Mouse (Mus musculus): ENCODE results near the gene 2010111I01Rik. TPM values are rescaled to one million over a fixed set of nuclear protein-coding genes. Genes with fewer than 3 reads are reported as not detected.

The 2010111I01Rik gene
- polyA plus RNA-seq, 1 experiment from 2014 or later: 114 TPM

- H3K36me3 ChIP-seq: no peaks in the 10 kb centered on the region
- H3K9ac ChIP-seq: no peak overlapping the region
- no peaks in the 10 kb centered on the region for H3K9me3 ChIP-seq
- no peak overlapping the region for H3K4me2 ChIP-seq
- no peak for ATAC-seq (ENCODE audit: insufficient read depth, low FRiP score, low read depth)
- no peak overlapping the region for H3K27ac ChIP-seq
- 0 out of 2 replicates have a peak, but pooled peaks cover 3% of the 10 kb centered on the region for H3K4me1 ChIP-seq
- no peaks in the 10 kb centered on the region for H3K27me3 ChIP-seq (replicated peaks)
- 63% methylated on average over 8 of the region's 8 CpGs for WGBS
- no peak overlapping the region for H3K4me3 ChIP-seq (replicated peaks)
These were observed 68.3 kb downstream of the 2010111I01Rik start for GRCm38 (mm10) chr13:63032958-63033357.

- Histone ChIP-seq H3K4me3 (replicated peaks) (no peak overlapping the region), H3K9me3 (no peaks in the 10 kb centered on the region), H3K27me3 (replicated peaks) (no peaks in the 10 kb centered on the region), H3K36me3 (no peaks in the 10 kb centered on the region), H3K4me1 (0 out of 2 replicates have a peak, but pooled peaks cover 3% of the 10 kb centered on the region), H3K27ac (no peak overlapping the region), H3K4me2 (no peak overlapping the region), H3K9ac (no peak overlapping the region)
- 94% methylated on average over 2 of the region's 2 CpGs for WGBS
- no peak for ATAC-seq (ENCODE audit: insufficient read depth, low FRiP score, low read depth)
These were observed 68.7 kb downstream of the 2010111I01Rik start for GRCm38 (mm10) chr13:63033364-63033763.

GRCm38 (mm10) chr13:63034666-63035065 lies 70.0 kb downstream of the 2010111I01Rik start:
- Histone ChIP-seq H3K4me3 (replicated peaks) (no peak overlapping the region), H3K4me1 (peaks cover 7% of the 10 kb centered on the region; the same call in 1 of the 2 replicates), H3K27ac (no peak overlapping the region), H3K27me3 (replicated peaks) (no peaks in the 10 kb centered on the region), H3K9me3 (no peaks in the 10 kb centered on the region), H3K36me3 (no peaks in the 10 kb centered on the region), H3K4me2 (no peak overlapping the region), H3K9ac (no peak overlapping the region)
- WGBS: 59% methylated on average over 4 of the region's 4 CpGs
- ATAC-seq (ENCODE audit: insufficient read depth, low FRiP score, low read depth): no peak

GRCm38 (mm10) chr13:63037906-63038305 lies 73.2 kb downstream of the 2010111I01Rik start:
- no peaks in the 10 kb centered on the region for H3K36me3 ChIP-seq
- WGBS: 48% methylated on average over 10 of the region's 10 CpGs
- H3K4me1 ChIP-seq: peaks cover 3% of the 10 kb centered on the region; the same call in 1 of the 2 replicates
- 0 out of 2 replicates have a peak overlapping the region, but pooled peaks have one; percentile 4 for H3K27ac ChIP-seq
- no peak overlapping the region for H3K9ac ChIP-seq
- H3K4me2 ChIP-seq: no peak overlapping the region
- no peak overlapping the region for H3K4me3 ChIP-seq (replicated peaks)
- no peaks in the 10 kb centered on the region for H3K9me3 ChIP-seq
- ATAC-seq (ENCODE audit: insufficient read depth, low FRiP score, low read depth): no peak
- H3K27me3 ChIP-seq (replicated peaks): no peaks in the 10 kb centered on the region

- no peak overlapping the region for H3K4me3 ChIP-seq (replicated peaks)
- H3K9me3 ChIP-seq: no peaks in the 10 kb centered on the region
- H3K4me1 ChIP-seq: peaks cover 3% of the 10 kb centered on the region; the same call in 1 of the 2 replicates
- no peak overlapping the region for H3K4me2 ChIP-seq
- ATAC-seq (ENCODE audit: insufficient read depth, low FRiP score, low read depth): no peak
- no peaks in the 10 kb centered on the region for H3K27me3 ChIP-seq (replicated peaks)
- H3K9ac ChIP-seq: no peak overlapping the region
- H3K36me3 ChIP-seq: no peaks in the 10 kb centered on the region
- 70% methylated on average over 2 of the region's 2 CpGs for WGBS
- H3K27ac ChIP-seq: no peak overlapping the region
These were observed 73.7 kb downstream of the 2010111I01Rik start for GRCm38 (mm10) chr13:63038415-63038814.

GRCm38 (mm10) chr13:63038871-63039270 lies 74.2 kb downstream of the 2010111I01Rik start:
- Histone ChIP-seq H3K4me2 (no peak overlapping the region), H3K36me3 (no peaks in the 10 kb centered on the region), H3K4me3 (replicated peaks) (no peak overlapping the region), H3K27ac (no peak overlapping the region), H3K4me1 (peaks cover 3% of the 10 kb centered on the region; the same call in 1 of the 2 replicates), H3K9ac (no peak overlapping the region), H3K9me3 (no peaks in the 10 kb centered on the region), H3K27me3 (replicated peaks) (no peaks in the 10 kb centered on the region)
- WGBS: 29% methylated on average over 1 of the region's 1 CpGs
- ATAC-seq (ENCODE audit: insufficient read depth, low FRiP score, low read depth): no peak

- no peak overlapping the region for H3K9ac ChIP-seq
- peak overlapping the region; percentile 37; the same call in 1 of the 2 replicates for H3K27ac ChIP-seq
- H3K36me3 ChIP-seq: no peaks in the 10 kb centered on the region
- H3K4me1 ChIP-seq: peaks cover 3% of the 10 kb centered on the region; the same call in 1 of the 2 replicates
- no peak for ATAC-seq (ENCODE audit: insufficient read depth, low FRiP score, low read depth)
- no peaks in the 10 kb centered on the region for H3K27me3 ChIP-seq (replicated peaks)
- no peak overlapping the region; the same call in 1 of the 2 replicates for H3K4me2 ChIP-seq
- H3K9me3 ChIP-seq: no peaks in the 10 kb centered on the region
- no peak overlapping the region for H3K4me3 ChIP-seq (replicated peaks)
- WGBS: 25% methylated on average over 6 of the region's 6 CpGs
These were observed 74.6 kb downstream of the 2010111I01Rik start for GRCm38 (mm10) chr13:63039326-63039725.

- H3K9me3 ChIP-seq: no peaks in the 10 kb centered on the region
- H3K36me3 ChIP-seq: no peaks in the 10 kb centered on the region
- H3K9ac ChIP-seq: no peak overlapping the region
- no peak overlapping the region for H3K4me3 ChIP-seq (replicated peaks)
- H3K4me1 ChIP-seq: peaks cover 3% of the 10 kb centered on the region; the same call in 1 of the 2 replicates
- H3K4me2 ChIP-seq: no peak overlapping the region
- no peak for ATAC-seq (ENCODE audit: insufficient read depth, low FRiP score, low read depth)
- 61% methylated on average over 2 of the region's 2 CpGs for WGBS
- H3K27ac ChIP-seq: 0 out of 2 replicates have a peak overlapping the region, but pooled peaks have one; percentile 37
- no peaks in the 10 kb centered on the region for H3K27me3 ChIP-seq (replicated peaks)
These were observed 75.2 kb downstream of the 2010111I01Rik start for GRCm38 (mm10) chr13:63039848-63040247.

GRCm38 (mm10) chr13:63045504-63046205 lies 81.0 kb downstream of the 2010111I01Rik start:
- no peak overlapping the region for H3K9ac ChIP-seq
- no peak for ATAC-seq (ENCODE audit: insufficient read depth, low FRiP score, low read depth)
- WGBS: 54% methylated on average over 2 of the region's 2 CpGs
- H3K27me3 ChIP-seq (replicated peaks): no peaks in the 10 kb centered on the region
- H3K9me3 ChIP-seq: no peaks in the 10 kb centered on the region
- no peak overlapping the region for H3K27ac ChIP-seq
- H3K4me1 ChIP-seq: no peaks in the 10 kb centered on the region; the same call in 1 of the 2 replicates
- no peaks in the 10 kb centered on the region for H3K36me3 ChIP-seq
- no peak overlapping the region for H3K4me2 ChIP-seq
- no peak overlapping the region for H3K4me3 ChIP-seq (replicated peaks)

GRCm38 (mm10) chr13:63046206-63047020 lies 81.7 kb downstream of the 2010111I01Rik start:
- no peak overlapping the region for H3K4me3 ChIP-seq (replicated peaks)
- H3K27me3 ChIP-seq (replicated peaks): no peaks in the 10 kb centered on the region
- ATAC-seq (ENCODE audit: insufficient read depth, low FRiP score, low read depth): peak; percentile 58; the same call in 1 of the 2 replicates
- H3K36me3 ChIP-seq: no peaks in the 10 kb centered on the region
- no peak overlapping the region for H3K9ac ChIP-seq
- H3K27ac ChIP-seq: no peak overlapping the region
- 33% methylated on average over 7 of the region's 7 CpGs for WGBS
- H3K4me2 ChIP-seq: no peak overlapping the region
- H3K9me3 ChIP-seq: no peaks in the 10 kb centered on the region
- no peaks in the 10 kb centered on the region; the same call in 1 of the 2 replicates for H3K4me1 ChIP-seq

GRCm38 (mm10) chr13:63063706-63064105 lies 99.0 kb downstream of the 2010111I01Rik start:
- no peak overlapping the region for H3K9ac ChIP-seq
- H3K27me3 ChIP-seq (replicated peaks): no peaks in the 10 kb centered on the region
- no peak for ATAC-seq (ENCODE audit: insufficient read depth, low FRiP score, low read depth)
- no peak overlapping the region for H3K27ac ChIP-seq
- H3K4me2 ChIP-seq: no peak overlapping the region
- H3K9me3 ChIP-seq: no peaks in the 10 kb centered on the region
- no peaks in the 10 kb centered on the region for H3K4me1 ChIP-seq
- no peaks in the 10 kb centered on the region for H3K36me3 ChIP-seq
- 81% methylated on average over 1 of the region's 1 CpGs for WGBS
- no peak overlapping the region for H3K4me3 ChIP-seq (replicated peaks)

- WGBS: 67% methylated on average over 1 of the region's 1 CpGs
- ATAC-seq (ENCODE audit: insufficient read depth, low FRiP score, low read depth): no peak
These were observed 101.9 kb downstream of the 2010111I01Rik start for GRCm38 (mm10) chr13:63066607-63067006.

More at GRCm38 (mm10) chr13:63066607-63067006, 101.9 kb downstream of the 2010111I01Rik start:
- peak overlapping the region; percentile 4; the same call in 1 of the 2 replicates for H3K27ac ChIP-seq
- no peaks in the 10 kb centered on the region for H3K27me3 ChIP-seq (replicated peaks)
- H3K36me3 ChIP-seq: no peaks in the 10 kb centered on the region
- H3K4me2 ChIP-seq: no peak overlapping the region
- no peaks in the 10 kb centered on the region for H3K9me3 ChIP-seq
- H3K4me3 ChIP-seq (replicated peaks): no peak overlapping the region
- no peak overlapping the region for H3K9ac ChIP-seq
- H3K4me1 ChIP-seq: no peaks in the 10 kb centered on the region

Data from stomach, embryonic 15.5 days (tissue).